Mouse (Mus musculus) mesoderm, embryonic 11.5 days (tissue): Measurements from ENCODE around the gene Rtl10.
"Not testable (repeated sequence)": the region's sequence is repeated elsewhere in the genome, so short reads cannot be mapped to it uniquely, and the experiment has no call there.

Source experiments
- DNase-seq: peaks from one replicate; pipeline ENCODE4 v3.0.0-alpha.2; 2012; ENCODE audit warnings: low read depth, low spot score

The Rtl10 gene

GRCm38 (mm10) chr16:18483839-18484238 lies 14.9 kb upstream of the Rtl10 start:
- DNase-seq: no peak

- no peak for DNase-seq
These were observed 14.3 kb upstream of the Rtl10 start for GRCm38 (mm10) chr16:18484386-18484785.

- DNase-seq: no peak
These were observed 13.8 kb upstream of the Rtl10 start for GRCm38 (mm10) chr16:18484794-18485435.

GRCm38 (mm10) chr16:18486126-18486525 lies 12.6 kb upstream of the Rtl10 start:
- DNase-seq: no peak

- DNase-seq: no peak
These were observed 8.4 kb upstream of the Rtl10 start for GRCm38 (mm10) chr16:18490281-18490680.

GRCm38 (mm10) chr16:18490894-18491293 lies 7.8 kb upstream of the Rtl10 start:
- DNase-seq: no peak

- no peak for DNase-seq
These were observed 711 bp upstream of the Rtl10 start for GRCm38 (mm10) chr16:18497865-18498515.

- DNase-seq: no peak
These were observed 295 bp downstream of the Rtl10 start for GRCm38 (mm10) chr16:18498996-18499395.

GRCm38 (mm10) chr16:18501531-18501930 lies 2.8 kb downstream of the Rtl10 start:
- DNase-seq: no peak

GRCm38 (mm10) chr16:18503566-18504342 lies 5.1 kb downstream of the Rtl10 start:
- no peak for DNase-seq

GRCm38 (mm10) chr16:18506524-18507199 lies 8.0 kb downstream of the Rtl10 start:
- DNase-seq: no peak

GRCm38 (mm10) chr16:18507200-18507549 lies 8.5 kb downstream of the Rtl10 start:
- no peak for DNase-seq

- DNase-seq: no peak
These were observed 13.0 kb downstream of the Rtl10 start for GRCm38 (mm10) chr16:18511741-18512140.

GRCm38 (mm10) chr16:18513508-18513907 lies 14.8 kb downstream of the Rtl10 start:
- no peak for DNase-seq

GRCm38 (mm10) chr16:18518091-18518490 lies 19.4 kb downstream of the Rtl10 start:
- no peak for DNase-seq

- DNase-seq: no peak
These were observed 25.0 kb downstream of the Rtl10 start for GRCm38 (mm10) chr16:18523563-18524245.

- no peak for DNase-seq
These were observed 30.0 kb downstream of the Rtl10 start for GRCm38 (mm10) chr16:18528656-18529055.

- not testable (repeated sequence) for DNase-seq
These were observed 34.4 kb downstream of the Rtl10 start for GRCm38 (mm10) chr16:18533061-18533460.

GRCm38 (mm10) chr16:18537407-18537990 lies 38.8 kb downstream of the Rtl10 start:
- no peak for DNase-seq

- DNase-seq: no peak
These were observed 40.6 kb downstream of the Rtl10 start for GRCm38 (mm10) chr16:18539281-18539680.

GRCm38 (mm10) chr16:18543151-18543829 lies 44.6 kb downstream of the Rtl10 start:
- DNase-seq: no peak
